Mouse (Mus musculus): Measurements from ENCODE around the gene Kl.

The Kl gene

GRCm38 (mm10) chr5:150962756-150963155 lies 10.3 kb downstream of the Kl start:
- no peak for DNase-seq (ENCODE audit: low spot score)

- DNase-seq (ENCODE audit: low spot score) = no peak
Observed at GRCm38 (mm10) chr5:150967925-150968324, 15.5 kb downstream of the Kl start.

- DNase-seq (ENCODE audit: low spot score) = no peak
Observed at GRCm38 (mm10) chr5:150970551-150970950, 18.1 kb downstream of the Kl start.

- no peak for DNase-seq (ENCODE audit: low spot score)
Observed at GRCm38 (mm10) chr5:150971126-150971525, 18.7 kb downstream of the Kl start.

- no peak for DNase-seq (ENCODE audit: low spot score)
Observed at GRCm38 (mm10) chr5:150974226-150974625, 21.8 kb downstream of the Kl start.

- DNase-seq (ENCODE audit: low spot score) = no peak
Observed at GRCm38 (mm10) chr5:150977383-150977958, 25.1 kb downstream of the Kl start.

GRCm38 (mm10) chr5:150979341-150980136 lies 27.1 kb downstream of the Kl start:
- no peak for DNase-seq (ENCODE audit: low spot score)

GRCm38 (mm10) chr5:150982082-150982481 lies 29.7 kb downstream of the Kl start:
- DNase-seq (ENCODE audit: low spot score) = no peak

- no peak for DNase-seq (ENCODE audit: low spot score)
Observed at GRCm38 (mm10) chr5:150994096-150994495, 41.7 kb downstream of the Kl start.

GRCm38 (mm10) chr5:150996586-150996985 lies 44.2 kb downstream of the Kl start:
- DNase-seq (ENCODE audit: low spot score) = no peak

- DNase-seq (ENCODE audit: low spot score) = no peak
Observed at GRCm38 (mm10) chr5:151001111-151001510, 48.7 kb downstream of the Kl start.

- no peak for DNase-seq (ENCODE audit: low spot score)
Observed at GRCm38 (mm10) chr5:151002051-151002450, 49.6 kb downstream of the Kl start.

GRCm38 (mm10) chr5:151004216-151004755 lies 51.9 kb downstream of the Kl start:
- no peak for DNase-seq (ENCODE audit: low spot score)

- DNase-seq (ENCODE audit: low spot score) = no peak
Observed at GRCm38 (mm10) chr5:151018450-151018849, 66.0 kb downstream of the Kl start.

- DNase-seq (ENCODE audit: low spot score) = no peak
Observed at GRCm38 (mm10) chr5:151018959-151019358, 66.6 kb downstream of the Kl start.

- DNase-seq (ENCODE audit: low spot score) = no peak
Observed at GRCm38 (mm10) chr5:151020031-151020820, 67.8 kb downstream of the Kl start.

GRCm38 (mm10) chr5:151020831-151021230 lies 68.4 kb downstream of the Kl start:
- no peak for DNase-seq (ENCODE audit: low spot score)

GRCm38 (mm10) chr5:151022026-151022425 lies 69.6 kb downstream of the Kl start:
- no peak for DNase-seq (ENCODE audit: low spot score)

GRCm38 (mm10) chr5:151022939-151023338 lies 70.5 kb downstream of the Kl start:
- no peak for DNase-seq (ENCODE audit: low spot score)

GRCm38 (mm10) chr5:151023461-151023860 lies 71.1 kb downstream of the Kl start:
- no peak for DNase-seq (ENCODE audit: low spot score)

GRCm38 (mm10) chr5:151024483-151024882 lies 72.1 kb downstream of the Kl start:
- DNase-seq (ENCODE audit: low spot score) = no peak

- no peak for DNase-seq (ENCODE audit: low spot score)
Observed at GRCm38 (mm10) chr5:151026069-151026468, 73.7 kb downstream of the Kl start.

- no peak for DNase-seq (ENCODE audit: low spot score)
Observed at GRCm38 (mm10) chr5:151027171-151027570, 74.8 kb downstream of the Kl start.

Measured in layer of hippocampus, adult 9-10 months (tissue).